Mouse (Mus musculus) limb, embryonic 14.5 days (tissue): Measurements from ENCODE around the gene Phox2a. TPM values are rescaled to one million over a fixed set of nuclear protein-coding genes. Genes with fewer than 3 reads are reported as not detected.

Experiments used
- ATAC-seq: fragments of 200-750 bp; cut with Nextera tagmentation; 2 replicates; pipeline ENCODE4 v1.8.0; 2017; ENCODE audit warnings: low read depth, moderate number of reproducible peaks, moderate TSS enrichment; ENCODE audit not compliant: low FRiP score
- DNase-seq: peaks from one replicate; pipeline ENCODE4 v3.0.0-alpha.2; 2015; ENCODE audit warnings: low spot score
- H3K27ac ChIP-seq: fragments of 300-500 bp; sonication (generic); replicated peaks from 2 replicates; pipeline ENCODE4 v1.5.1; 2014; ENCODE audit warnings: low read depth, mild to moderate bottlenecking, low read length, moderate library complexity, mixed read lengths
- H3K27me3 ChIP-seq: fragments of 300-500 bp; sonication (generic); 2 replicates; pipeline ENCODE4 v1.6.1; 2014; ENCODE audit warnings: low read length, mixed read lengths; ENCODE audit not compliant: control insufficient read depth, insufficient read depth
- H3K36me3 ChIP-seq: fragments of 300-500 bp; sonication (generic); 2 replicates; pipeline ENCODE4 v1.6.1; 2014; ENCODE audit warnings: mild to moderate bottlenecking, low read length, moderate library complexity, mixed read lengths; ENCODE audit not compliant: control insufficient read depth, insufficient read depth
- H3K4me1 ChIP-seq: fragments of 300-500 bp; sonication (generic); 2 replicates; pipeline ENCODE4 v1.6.1; 2014; ENCODE audit warnings: antibody characterized with exemption, low read length, mixed read lengths; ENCODE audit not compliant: control insufficient read depth, insufficient read depth
- H3K4me2 ChIP-seq: fragments of 300-500 bp; sonication (generic); replicated peaks from 2 replicates; pipeline ENCODE4 v1.6.1; 2014; ENCODE audit warnings: low read depth, mild to moderate bottlenecking, low read length, moderate library complexity; ENCODE audit not compliant: severe bottlenecking
- H3K4me3 ChIP-seq: fragments of 300-500 bp; sonication (generic); replicated peaks from 2 replicates; pipeline ENCODE4 v1.5.1; 2014; ENCODE audit warnings: low read length
- H3K9ac ChIP-seq: fragments of 300-500 bp; sonication (generic); 2 replicates; pipeline ENCODE4 v1.6.1; 2014; ENCODE audit warnings: mild to moderate bottlenecking, low read depth, low read length, moderate library complexity; ENCODE audit not compliant: severe bottlenecking
- H3K9me3 ChIP-seq: fragments of 300-500 bp; sonication (generic); 2 replicates; pipeline ENCODE4 v1.6.1; 2016; ENCODE audit warnings: low read length; ENCODE audit not compliant: control insufficient read depth
- POLR2A ChIP-seq: fragments of 200-500 bp; IDR thresholded peaks from 2 replicates; pipeline ENCODE4 v1.8.0; 2012; ENCODE audit warnings: inconsistent platforms, mild to moderate bottlenecking, moderate library complexity, borderline replicate concordance; ENCODE audit not compliant: insufficient read depth, insufficient read length; ENCODE audit errors: extremely low read depth
- WGBS: fragments of 180-500 bp; shearing (Covaris S2); extraction: QIAGEN DNeasy Blood & Tissue Kit; methylation state at CpG from one replicate; pipeline ENCODE4 v1.1.7; 2014; 5-methylcytosine and 5-hydroxymethylcytosine counted together
- polyA plus RNA-seq, 2 experiments: library from polyadenylated mRNA; depleted of rRNA in 1 of 2; stranded (reverse) in 1 of 2; unstranded in 1 of 2; fragments of >200 nt; fragmentation: Nextera tagmentation in 1 of 2; extraction: Ambion mirVana in 1 of 2; gene quantifications; 2 replicates each; pipeline versions ENCODE4 v1.2.1 to v1.2.3; 2012 to 2014

Gene Phox2a
- polyA plus RNA-seq, 2 experiments: 0.26 to 0.41 TPM

DNA sequence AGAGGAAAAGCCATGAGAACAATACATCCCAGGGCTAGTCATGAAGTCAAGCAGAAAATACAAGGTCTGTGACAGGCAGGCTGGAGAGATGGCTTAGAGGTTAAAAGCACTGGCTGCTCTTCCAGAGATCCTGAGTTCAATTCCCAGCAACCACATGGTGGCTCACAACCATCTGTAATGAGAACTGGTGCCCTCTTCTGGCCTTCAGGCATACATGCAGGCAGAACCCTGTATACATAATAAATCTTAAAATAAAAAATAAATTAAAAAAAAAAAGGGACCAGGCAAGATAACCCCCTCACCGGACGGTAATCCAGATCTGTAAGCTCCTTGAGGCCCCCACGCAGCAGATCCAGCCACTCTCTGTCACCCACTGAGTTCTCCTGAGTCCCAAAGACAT, 12.3 kb downstream of the Phox2a start:
- Histone ChIP-seq H3K36me3 (peaks cover 88% of the 10 kb centered on the region), H3K9me3 (no peaks in the 10 kb centered on the region), H3K4me2 (no peak overlapping the region), H3K4me3 (no peak overlapping the region), H3K4me1 (peaks cover 18% of the 10 kb centered on the region), H3K27ac (no peak overlapping the region), H3K9ac (no peak overlapping the region), H3K27me3 (no peaks in the 10 kb centered on the region)
- no peak for DNase-seq
- WGBS: 100% methylated on average over 3 of the region's 3 CpGs
- no peak for ATAC-seq
- no peak for TF ChIP-seq POLR2A

DNA sequence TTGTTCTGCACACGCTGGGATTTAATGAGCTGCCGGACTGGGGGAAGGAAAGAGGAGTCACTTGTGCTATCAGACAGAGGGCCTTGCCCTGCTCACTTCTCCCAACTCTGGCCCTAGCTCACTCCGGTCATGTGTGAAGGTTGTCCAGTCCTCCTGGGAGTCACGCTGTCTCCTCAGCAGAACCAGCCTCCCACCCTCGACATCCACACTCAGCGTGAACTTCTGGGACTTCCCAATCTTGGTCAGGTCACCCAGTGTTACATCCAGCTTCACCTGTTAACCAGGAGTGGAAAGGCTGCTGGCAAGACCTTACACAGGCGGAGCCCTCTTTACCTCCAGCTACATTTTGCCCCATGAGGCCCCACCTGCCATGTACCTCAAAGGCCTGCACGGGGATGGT, 13.3 kb downstream of the Phox2a start:
- Histone ChIP-seq H3K9ac (no peak overlapping the region), H3K4me1 (peaks cover 22% of the 10 kb centered on the region), H3K27me3 (no peaks in the 10 kb centered on the region), H3K27ac (no peak overlapping the region), H3K36me3 (peaks cover 78% of the 10 kb centered on the region), H3K4me3 (no peak overlapping the region), H3K9me3 (no peaks in the 10 kb centered on the region), H3K4me2 (no peak overlapping the region)
- 92% methylated on average over 8 of the region's 8 CpGs for WGBS
- ATAC-seq (no peak), DNase-seq (no peak)
- no peak for TF ChIP-seq POLR2A

DNA sequence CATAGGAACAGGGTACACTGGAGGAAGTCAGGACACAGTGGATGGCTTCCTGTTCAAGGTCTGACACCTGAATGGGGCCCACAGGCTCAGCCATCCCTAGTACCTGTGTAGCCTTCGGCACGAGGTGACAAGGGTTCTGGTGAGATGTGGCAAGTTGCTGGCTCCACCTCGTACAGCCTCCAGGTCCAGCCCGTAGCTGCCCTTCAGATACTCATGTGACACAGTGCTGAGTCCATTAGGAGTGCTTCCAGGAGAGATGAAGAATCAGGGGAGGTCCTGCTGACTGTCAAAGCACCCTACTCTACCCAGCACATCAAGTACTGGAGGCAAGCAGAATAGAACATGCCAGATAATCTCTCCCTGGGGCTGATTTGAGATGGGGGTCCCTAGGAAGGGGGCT, 14.3 kb downstream of the Phox2a start:
- no peaks in the 10 kb centered on the region for H3K9me3 ChIP-seq
- TF ChIP-seq POLR2A: no peak
- 84% methylated on average over 4 of the region's 4 CpGs for WGBS
- H3K36me3 ChIP-seq: peaks cover 69% of the 10 kb centered on the region
- DNase-seq (no peak), ATAC-seq (no peak)
- no peak overlapping the region for H3K9ac ChIP-seq
- H3K4me1 ChIP-seq: peaks cover 22% of the 10 kb centered on the region
- H3K4me3 ChIP-seq: no peak overlapping the region
- no peak overlapping the region for H3K4me2 ChIP-seq
- no peak overlapping the region for H3K27ac ChIP-seq
- no peaks in the 10 kb centered on the region for H3K27me3 ChIP-seq

DNA sequence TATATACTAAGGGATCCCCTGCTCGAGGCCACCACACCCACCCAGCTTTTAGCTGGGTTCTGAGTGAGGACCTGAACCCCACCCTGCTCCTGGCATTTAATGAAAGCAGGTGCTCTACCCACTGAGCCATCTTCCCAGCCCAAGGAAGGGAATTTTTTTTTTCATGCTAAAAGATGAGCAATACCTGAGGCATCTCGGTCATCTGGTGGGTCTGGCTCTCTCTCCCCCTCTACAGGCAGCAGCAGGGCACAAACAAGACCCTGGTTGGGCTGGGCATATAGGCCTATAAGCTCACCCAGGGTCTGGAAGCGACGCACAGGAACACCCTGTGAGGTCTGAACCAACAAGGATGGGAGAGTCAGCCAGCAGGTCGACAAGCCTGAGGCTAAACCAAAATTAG, 15.2 kb downstream of the Phox2a start:
- Histone ChIP-seq H3K9ac (no peak overlapping the region), H3K4me1 (peaks cover 22% of the 10 kb centered on the region), H3K4me3 (no peak overlapping the region), H3K27me3 (no peaks in the 10 kb centered on the region), H3K36me3 (peaks cover 59% of the 10 kb centered on the region), H3K4me2 (no peak overlapping the region), H3K27ac (no peak overlapping the region), H3K9me3 (no peaks in the 10 kb centered on the region)
- 73% methylated on average over 5 of the region's 5 CpGs for WGBS
- ATAC-seq: no peak
- no peak for TF ChIP-seq POLR2A
- no peak for DNase-seq

DNA sequence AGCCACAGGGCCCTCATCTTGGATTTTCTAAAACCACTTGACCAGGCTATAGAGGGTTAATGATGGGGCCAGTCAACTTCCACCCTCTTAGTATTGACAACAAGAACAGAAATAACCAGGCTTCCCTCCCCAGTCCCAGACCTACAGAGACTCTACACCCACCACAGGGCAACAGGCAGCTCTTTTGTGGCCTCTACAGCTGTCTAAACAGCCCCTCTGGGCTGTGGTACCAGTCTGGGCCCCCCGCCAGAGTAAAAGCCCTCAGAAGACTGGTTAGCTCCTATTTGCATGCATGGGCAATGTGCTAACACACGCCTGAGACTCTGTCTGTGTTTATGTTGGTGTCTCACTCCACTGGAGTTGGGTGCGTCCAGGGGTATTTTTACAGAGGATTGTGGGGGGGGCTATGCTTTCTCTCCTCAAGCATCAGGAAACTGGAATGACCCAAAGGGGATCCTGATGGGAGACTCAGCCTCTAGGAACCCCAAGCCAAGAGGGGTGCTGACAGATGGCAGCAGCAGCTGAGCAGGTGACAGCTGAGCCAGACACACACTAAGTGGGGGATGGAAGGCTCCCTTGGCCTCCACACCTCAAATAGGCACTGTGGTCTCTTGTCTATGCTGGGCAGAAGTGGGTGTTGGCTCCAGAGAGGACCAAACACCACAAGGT, 15.9 kb downstream of the Phox2a start:
- H3K36me3 ChIP-seq: peaks cover 52% of the 10 kb centered on the region
- H3K4me2 ChIP-seq: peak overlapping the region; percentile 82; the same call in 1 of the 2 replicates
- WGBS: 58% methylated on average over 3 of the region's 3 CpGs
- H3K4me1 ChIP-seq: peaks cover 29% of the 10 kb centered on the region
- peak overlapping the region; percentile 74; the same call in 1 of the 2 replicates for H3K4me3 ChIP-seq
- H3K27ac ChIP-seq: no peak overlapping the region
- no peaks in the 10 kb centered on the region for H3K9me3 ChIP-seq
- ATAC-seq (0 out of 2 replicates have a peak, but pooled peaks have one; percentile 2), DNase-seq (peak; percentile 44)
- no peak overlapping the region for H3K9ac ChIP-seq
- TF ChIP-seq POLR2A: no peak
- no peaks in the 10 kb centered on the region for H3K27me3 ChIP-seq
